Mouse (Mus musculus) forebrain, embryonic 15.5 days (tissue): ENCODE measurements around the gene Capn8. TPM values are rescaled to one million over a fixed set of nuclear protein-coding genes. Genes with fewer than 3 reads are reported as not detected.

Experiments
- ATAC-seq: fragments of 200-750 bp; cut with Nextera tagmentation; replicated peaks from 2 replicates; pipeline ENCODE4 v1.8.0; 2017; ENCODE audit warnings: mild to moderate bottlenecking, moderate TSS enrichment, moderate library complexity
- H3K27ac ChIP-seq: fragments of 300-500 bp; sonication (generic); replicated peaks from 2 replicates; pipeline ENCODE4 v1.5.1; 2015; ENCODE audit warnings: mild to moderate bottlenecking, inconsistent platforms
- H3K27me3 ChIP-seq: fragments of 300-500 bp; sonication (generic); 2 replicates; pipeline ENCODE4 v1.6.1; 2015; ENCODE audit warnings: inconsistent platforms
- H3K36me3 ChIP-seq: fragments of 300-500 bp; sonication (generic); 2 replicates; pipeline ENCODE4 v1.6.1; 2015; ENCODE audit warnings: mild to moderate bottlenecking, inconsistent platforms
- H3K4me1 ChIP-seq: fragments of 300-500 bp; sonication (generic); 2 replicates; pipeline ENCODE4 v1.6.1; 2015; ENCODE audit warnings: inconsistent platforms
- H3K4me2 ChIP-seq: fragments of 300-500 bp; sonication (generic); replicated peaks from 2 replicates; pipeline ENCODE4 v1.6.1; 2015; ENCODE audit warnings: mild to moderate bottlenecking, inconsistent platforms
- H3K4me3 ChIP-seq: fragments of 300-500 bp; sonication (generic); 2 replicates; pipeline ENCODE4 v1.5.1; 2015; ENCODE audit warnings: mild to moderate bottlenecking, inconsistent platforms
- H3K9ac ChIP-seq: fragments of 300-500 bp; sonication (generic); replicated peaks from 2 replicates; pipeline ENCODE4 v1.6.1; 2015; ENCODE audit warnings: mild to moderate bottlenecking, inconsistent platforms
- H3K9me3 ChIP-seq: fragments of 300-500 bp; sonication (generic); 2 replicates; pipeline ENCODE4 v1.6.1; 2016; ENCODE audit warnings: inconsistent platforms
- WGBS: fragments of 180-500 bp; shearing (Covaris S2); methylation state at CpG from one replicate; pipeline ENCODE4 v1.1.7; 2015; ENCODE audit warnings: mixed read lengths; 5-methylcytosine and 5-hydroxymethylcytosine counted together
- polyA plus RNA-seq: library from polyadenylated mRNA; unstranded; fragments of >200 nt; fragmentation: Nextera tagmentation; extraction: Ambion mirVana; gene quantifications from 2 replicates; pipeline ENCODE4 v1.2.1, GENCODE M21; 2015

The Capn8 gene
- 0.06 TPM in 1 of 2 replicates, not detected in the other for polyA plus RNA-seq

DNA sequence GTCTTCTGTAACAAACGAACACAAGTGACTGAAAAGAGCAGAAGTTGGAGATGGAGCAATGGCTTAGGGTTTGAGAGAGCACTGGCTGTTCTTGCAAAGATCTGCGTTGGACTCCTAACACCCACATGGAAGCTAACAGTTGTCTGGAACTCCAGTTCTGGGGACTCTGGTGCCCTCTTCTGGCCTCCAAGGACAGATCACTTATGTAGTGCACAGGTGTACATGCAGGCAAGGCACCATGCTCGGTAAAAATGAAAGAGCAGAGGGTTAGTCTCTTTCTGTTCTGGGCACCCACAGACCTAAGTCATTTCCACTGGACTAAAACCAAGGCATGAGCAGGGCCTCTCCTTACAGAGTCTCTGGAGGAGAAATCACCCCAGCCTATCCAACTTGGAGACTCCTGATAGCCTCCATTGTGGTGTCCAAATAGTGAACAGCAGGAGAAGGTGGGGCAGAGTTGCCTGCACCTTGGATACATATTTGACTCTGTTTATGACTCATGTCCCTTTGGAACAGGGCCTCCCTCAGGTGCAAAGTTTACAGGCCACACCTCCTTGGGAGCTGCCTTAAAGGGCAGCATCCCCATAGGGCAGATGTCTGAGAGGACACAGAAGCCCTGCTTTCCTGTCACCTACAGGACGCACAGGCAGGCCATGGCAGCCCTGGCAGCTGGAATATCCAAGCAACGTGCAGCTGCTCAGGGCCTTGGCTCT lies at the start of gene Capn8:
Gene Capn8 (plus strand): TSS at position 600 of the 713 bp plus-strand sequence.
- Histone ChIP-seq H3K9ac (no peak within 1 kb of the TSS), H3K36me3 (no peaks in the 10 kb centered on the region), H3K4me3 (no peak within 1 kb of the TSS), H3K4me2 (no peak within 1 kb of the TSS), H3K4me1 (peaks cover 5% of the 10 kb centered on the region; the same call in 1 of the 2 replicates), H3K9me3 (no peaks in the 10 kb centered on the region), H3K27me3 (no peaks in the 10 kb centered on the region), H3K27ac (no peak within 1 kb of the TSS)
- WGBS = 78% methylated on average over 5 of the region's 5 CpGs
- no peak for ATAC-seq

DNA sequence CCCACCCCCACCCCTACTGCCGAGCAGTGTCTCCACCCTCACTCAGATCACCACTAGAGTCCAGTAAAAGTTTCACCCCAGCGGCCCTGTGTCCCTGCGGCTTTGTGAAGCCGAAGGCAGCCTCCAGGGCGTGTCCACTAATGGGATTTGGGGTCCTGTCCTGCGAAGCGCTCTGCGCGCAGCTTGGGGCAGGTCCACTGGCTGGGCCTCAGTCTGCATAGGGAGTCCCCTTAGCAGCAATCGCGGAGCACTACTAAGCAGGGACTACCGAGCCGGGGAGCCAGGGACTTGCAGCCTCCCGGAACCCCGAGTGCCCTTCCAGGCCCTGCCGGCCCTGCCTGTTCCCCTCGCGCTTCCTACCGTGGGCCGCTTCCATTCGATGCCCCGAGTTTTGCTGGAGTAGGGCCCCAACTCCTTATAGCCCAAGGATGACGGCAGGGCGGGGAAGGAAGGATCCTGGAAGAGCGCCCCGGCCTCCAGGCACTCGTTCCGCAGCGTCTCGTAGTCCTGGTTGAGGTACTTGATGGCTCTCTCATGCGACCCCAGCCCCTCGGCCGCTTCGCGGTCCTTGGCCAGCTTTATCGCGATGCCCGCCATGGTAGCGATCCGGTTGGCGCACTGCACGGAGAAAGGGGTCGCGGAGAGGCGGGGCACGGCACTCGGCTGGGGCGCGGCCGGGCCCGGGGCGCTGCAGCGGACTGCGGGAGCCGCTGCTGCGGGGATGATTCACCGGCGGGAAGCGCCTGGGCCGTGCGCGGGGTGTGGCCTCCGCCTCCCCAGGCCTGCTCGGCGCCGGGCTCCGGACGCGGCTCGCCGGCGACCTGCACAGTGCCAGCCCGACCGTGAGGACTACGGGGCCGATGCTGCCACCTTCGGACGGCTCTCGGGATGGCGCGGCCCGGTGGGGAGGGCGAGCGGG lies 47.8 kb upstream of the Capn8 start, which contains the start of gene Capn2:
Gene Capn2 (minus strand): TSS at position 851 of the 919 bp plus-strand sequence.
- H3K36me3 ChIP-seq = peaks cover under 1% of the 10 kb centered on the region
- peaks cover 17% of the 10 kb centered on the region for H3K4me1 ChIP-seq

DNA sequence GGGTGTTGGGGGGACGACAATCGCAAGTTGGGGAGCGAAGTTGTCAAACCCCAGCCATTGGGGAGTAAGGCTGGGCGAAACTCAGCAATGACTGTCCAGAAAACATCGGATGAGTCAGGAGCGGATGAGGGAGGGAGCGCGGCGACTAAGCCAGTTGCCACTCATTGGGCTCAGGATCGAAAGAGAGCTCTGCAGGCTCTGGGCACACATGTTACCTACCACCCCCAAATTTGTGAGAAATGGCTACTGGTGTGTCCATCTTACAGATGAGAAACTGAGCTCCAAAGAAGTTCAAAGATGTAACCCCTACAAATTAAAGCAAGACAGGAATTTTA lies 47.2 kb upstream of the Capn8 start:
- H3K27me3 ChIP-seq = 0 out of 2 replicates have a peak, but pooled peaks cover 4% of the 10 kb centered on the region
- H3K4me3 ChIP-seq = peak overlapping the region; percentile 75
- H3K4me2 ChIP-seq = peak overlapping the region; percentile 57
- peak overlapping the region; percentile 85 for H3K9ac ChIP-seq
- H3K9me3 ChIP-seq = no peaks in the 10 kb centered on the region
- WGBS = 2% methylated on average over 10 of the region's 10 CpGs
- H3K4me1 ChIP-seq = peaks cover 17% of the 10 kb centered on the region
- H3K36me3 ChIP-seq = no peaks in the 10 kb centered on the region
- peak; percentile 44; the same call in 1 of the 2 replicates for ATAC-seq
- H3K27ac ChIP-seq = peak overlapping the region; percentile 80

More for the DNA sequence above, 47.8 kb upstream of the Capn8 start, which contains the start of gene Capn2:
- H3K4me3 ChIP-seq = peak within 1 kb of the TSS; percentile 75
- peak within 1 kb of the TSS; percentile 80 for H3K27ac ChIP-seq
- no peaks in the 10 kb centered on the region for H3K9me3 ChIP-seq
- H3K4me2 ChIP-seq = peak within 1 kb of the TSS; percentile 57
- peak; percentile 96 for ATAC-seq
- peak within 1 kb of the TSS; percentile 85 for H3K9ac ChIP-seq
- WGBS = under 1% methylated on average over 77 of the region's 84 CpGs
- 0 out of 2 replicates have a peak, but pooled peaks cover 4% of the 10 kb centered on the region for H3K27me3 ChIP-seq

DNA sequence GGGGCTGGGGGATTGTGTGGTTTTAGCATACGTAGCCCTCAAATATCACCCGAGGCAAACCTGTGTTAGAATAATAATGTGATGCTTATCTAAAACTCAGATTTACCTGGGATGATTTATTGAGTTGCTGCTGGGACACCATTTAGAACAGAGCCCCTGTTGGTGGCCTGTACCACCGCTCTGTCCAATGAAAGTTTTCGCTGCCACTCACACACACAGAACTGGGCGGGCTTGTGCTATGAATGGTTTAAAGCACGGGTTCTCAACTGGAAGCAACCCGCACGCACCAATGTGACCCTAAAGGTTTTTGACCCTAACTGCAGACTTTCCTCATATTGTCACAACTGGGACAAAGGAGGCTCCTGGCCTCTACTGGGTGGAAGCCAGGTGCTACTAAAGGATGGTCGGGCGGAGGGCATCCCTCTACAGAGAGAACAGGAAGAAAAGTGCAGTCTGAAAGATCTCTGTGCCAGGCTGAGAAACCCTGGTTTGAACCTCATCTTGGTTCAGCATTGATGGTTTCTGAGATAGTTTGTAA lies 46.6 kb upstream of the Capn8 start:
- Histone ChIP-seq H3K4me2 (no peak overlapping the region), H3K4me3 (0 out of 2 replicates have a peak overlapping the region, but pooled peaks have one; percentile 75), H3K9me3 (no peaks in the 10 kb centered on the region), H3K27me3 (0 out of 2 replicates have a peak, but pooled peaks cover 4% of the 10 kb centered on the region), H3K27ac (no peak overlapping the region), H3K36me3 (no peaks in the 10 kb centered on the region), H3K4me1 (peaks cover 17% of the 10 kb centered on the region), H3K9ac (no peak overlapping the region)
- 52% methylated on average over 10 of the region's 10 CpGs for WGBS
- no peak for ATAC-seq

DNA sequence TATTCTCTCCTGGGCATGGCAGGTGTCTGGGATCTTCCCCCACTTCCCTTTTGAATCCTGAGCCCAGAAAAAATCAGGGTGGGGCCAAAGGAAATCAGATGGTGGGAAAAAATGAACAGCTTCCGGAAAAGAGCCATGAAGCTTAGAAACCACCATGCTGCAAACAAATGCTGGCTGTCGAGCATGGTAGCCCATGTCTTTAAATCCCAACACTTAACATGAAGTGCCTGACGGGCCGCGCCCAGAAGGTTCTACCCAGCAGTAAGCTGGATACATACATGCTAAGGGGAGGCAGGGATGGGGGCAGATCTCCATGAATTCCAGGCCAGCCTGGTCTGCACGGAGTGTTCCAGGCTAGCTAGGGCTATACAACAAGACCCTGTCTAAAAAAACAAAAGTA lies 46.0 kb upstream of the Capn8 start:
- no peak overlapping the region for H3K27ac ChIP-seq
- ATAC-seq = no peak
- no peak overlapping the region for H3K9ac ChIP-seq
- H3K36me3 ChIP-seq = no peaks in the 10 kb centered on the region
- no peaks in the 10 kb centered on the region for H3K9me3 ChIP-seq
- no peak overlapping the region for H3K4me2 ChIP-seq
- H3K4me1 ChIP-seq = peaks cover 17% of the 10 kb centered on the region
- H3K27me3 ChIP-seq = 0 out of 2 replicates have a peak, but pooled peaks cover 4% of the 10 kb centered on the region
- WGBS = 87% methylated on average over 6 of the region's 6 CpGs
- H3K4me3 ChIP-seq = no peak overlapping the region

DNA sequence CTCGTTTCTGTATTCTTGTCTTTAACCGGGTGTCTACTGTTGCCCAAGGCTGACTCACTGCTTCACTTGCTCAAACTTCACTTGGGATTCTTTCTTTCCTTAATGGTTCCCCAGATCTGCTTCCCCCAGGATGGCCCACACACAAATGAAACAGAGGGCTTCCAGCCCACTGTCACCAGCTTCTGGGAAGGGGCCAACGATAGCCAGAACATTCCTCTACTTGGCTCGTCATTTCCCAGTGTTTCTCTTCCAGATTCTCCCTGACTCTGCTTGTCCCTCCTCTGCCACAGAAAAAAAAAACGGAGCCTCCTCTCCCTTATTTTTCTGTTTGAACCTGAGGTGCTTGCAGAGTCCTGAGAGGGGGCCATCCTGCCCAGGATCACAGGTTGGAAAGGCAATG lies 45.5 kb upstream of the Capn8 start:
- ATAC-seq = no peak
- Histone ChIP-seq H3K4me3 (no peak overlapping the region), H3K9me3 (no peaks in the 10 kb centered on the region), H3K9ac (no peak overlapping the region), H3K27me3 (0 out of 2 replicates have a peak, but pooled peaks cover 4% of the 10 kb centered on the region), H3K4me1 (peaks cover 17% of the 10 kb centered on the region), H3K36me3 (no peaks in the 10 kb centered on the region), H3K27ac (no peak overlapping the region), H3K4me2 (no peak overlapping the region)
- 72% methylated on average over 5 of the region's 5 CpGs for WGBS

DNA sequence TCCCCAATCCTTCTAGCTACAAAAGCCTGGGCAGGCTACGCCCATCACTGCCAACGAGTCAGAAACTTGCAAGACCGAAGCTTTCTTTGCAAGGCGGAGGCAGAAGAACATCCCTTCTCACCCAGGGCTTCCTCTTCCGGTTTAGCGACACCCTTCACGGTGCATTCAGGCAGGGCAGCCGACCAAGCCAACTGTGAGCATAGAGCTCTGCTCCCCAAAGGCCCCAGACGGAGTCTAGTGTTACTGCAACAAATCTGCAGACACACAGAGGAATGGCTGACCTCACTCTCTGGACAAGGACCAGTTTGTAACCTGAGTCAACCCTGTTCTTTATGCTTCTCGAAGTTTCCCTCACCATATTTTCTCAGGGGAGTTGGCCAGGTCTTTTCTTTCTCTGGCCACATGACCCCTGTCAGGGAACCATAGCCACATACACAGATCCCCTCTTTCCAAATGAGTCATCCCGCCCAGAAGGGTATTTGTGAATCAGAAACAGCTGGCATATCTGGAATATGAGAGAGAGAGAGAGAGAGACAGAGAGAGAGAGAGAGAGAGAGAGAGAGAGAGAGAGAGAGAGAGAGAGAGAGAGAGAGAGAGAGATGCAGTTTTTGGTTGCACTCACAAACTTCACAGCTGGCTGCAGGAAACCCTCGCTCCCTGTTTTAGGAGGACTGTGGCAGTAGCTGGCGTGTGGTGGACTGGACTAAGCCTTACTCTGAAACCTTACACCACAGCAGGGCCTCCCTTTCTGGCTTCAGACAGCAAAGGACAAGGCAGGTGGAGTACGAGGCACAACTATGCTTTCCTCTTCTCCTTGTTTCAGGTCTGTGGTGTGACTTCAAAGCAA lies 44.5 kb upstream of the Capn8 start:
- Histone ChIP-seq H3K27ac (no peak overlapping the region), H3K36me3 (no peaks in the 10 kb centered on the region), H3K4me2 (no peak overlapping the region), H3K9me3 (no peaks in the 10 kb centered on the region), H3K4me3 (no peak overlapping the region), H3K27me3 (0 out of 2 replicates have a peak, but pooled peaks cover 4% of the 10 kb centered on the region), H3K4me1 (peaks cover 17% of the 10 kb centered on the region), H3K9ac (no peak overlapping the region)
- no peak for ATAC-seq
- 25% methylated on average over 14 of the region's 14 CpGs for WGBS

DNA sequence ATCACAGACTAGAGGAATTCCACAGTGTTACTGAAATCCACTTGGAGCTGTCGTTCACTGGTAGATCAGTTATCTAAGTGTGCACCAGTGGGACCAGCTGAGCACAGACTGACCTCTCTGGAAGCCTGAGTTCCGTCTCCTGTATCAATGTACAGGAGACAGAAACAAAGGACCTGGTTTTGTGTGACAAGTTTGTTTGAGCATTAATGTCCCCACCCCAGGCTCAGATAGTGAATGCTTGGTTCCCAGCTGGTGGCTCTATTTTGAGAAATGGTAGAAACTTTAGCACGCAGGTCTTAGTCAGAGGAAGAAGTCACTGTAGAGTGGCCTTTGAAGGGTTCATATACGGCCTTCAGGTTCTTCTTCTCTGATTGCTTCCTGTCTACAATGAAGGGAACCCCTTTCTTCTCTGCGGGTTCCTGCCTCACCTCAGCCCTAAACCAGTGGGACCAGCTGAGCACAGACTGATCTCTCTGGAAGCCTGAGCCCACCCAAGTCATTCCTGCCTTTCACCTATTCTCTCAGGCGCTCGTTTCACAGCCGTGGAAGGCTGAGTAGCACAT lies 43.8 kb upstream of the Capn8 start:
- Histone ChIP-seq H3K27me3 (0 out of 2 replicates have a peak, but pooled peaks cover 4% of the 10 kb centered on the region), H3K9me3 (no peaks in the 10 kb centered on the region), H3K9ac (no peak overlapping the region), H3K36me3 (no peaks in the 10 kb centered on the region), H3K4me3 (no peak overlapping the region), H3K27ac (no peak overlapping the region), H3K4me1 (peaks cover 11% of the 10 kb centered on the region), H3K4me2 (no peak overlapping the region)
- no peak for ATAC-seq
- 81% methylated on average over 8 of the region's 8 CpGs for WGBS

DNA sequence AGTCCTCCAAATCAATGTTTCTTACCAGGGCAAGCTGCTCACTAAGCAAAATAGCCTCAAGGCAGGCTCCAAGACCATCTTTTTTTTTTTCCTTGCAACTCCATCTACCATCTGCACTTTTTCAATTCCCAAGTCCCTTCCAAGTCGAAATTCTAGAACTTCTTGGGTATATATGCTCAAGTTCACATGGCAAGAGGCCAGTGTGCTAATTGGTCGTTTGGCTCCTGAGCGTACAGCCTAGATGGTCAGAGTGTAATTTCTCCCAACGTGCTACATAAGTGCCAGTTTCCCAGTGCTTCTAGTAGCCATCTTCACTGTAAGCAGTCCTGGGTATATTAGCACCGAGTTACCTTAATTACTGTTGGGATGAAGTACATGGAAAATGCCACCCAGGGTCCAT lies 41.8 kb upstream of the Capn8 start:
- Histone ChIP-seq H3K9me3 (no peaks in the 10 kb centered on the region), H3K4me3 (no peak overlapping the region), H3K27ac (no peak overlapping the region), H3K9ac (no peak overlapping the region), H3K4me1 (peaks cover 1% of the 10 kb centered on the region), H3K36me3 (no peaks in the 10 kb centered on the region), H3K27me3 (0 out of 2 replicates have a peak, but pooled peaks cover 4% of the 10 kb centered on the region), H3K4me2 (no peak overlapping the region)
- 74% methylated on average over 5 of the region's 5 CpGs for WGBS
- ATAC-seq = no peak

DNA sequence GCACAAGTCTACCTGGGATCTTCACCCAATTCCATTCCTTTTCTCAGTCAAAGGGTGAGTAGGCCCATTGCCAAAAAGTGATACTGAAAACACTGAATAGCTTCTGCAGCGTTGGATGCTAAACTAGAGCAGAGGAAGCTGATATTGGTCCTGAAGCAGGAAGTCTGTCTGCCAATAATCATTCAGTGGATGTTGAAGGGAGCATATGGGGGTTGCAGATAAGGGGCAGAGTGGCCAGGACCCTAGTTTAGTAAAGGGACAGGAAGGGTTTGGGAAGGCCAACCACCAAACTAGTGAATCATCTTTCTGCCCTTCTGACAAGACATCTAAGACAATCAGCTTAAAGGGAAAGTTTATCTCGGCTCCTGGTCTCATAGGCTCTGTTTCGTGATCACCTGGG lies 41.1 kb upstream of the Capn8 start:
- Histone ChIP-seq H3K9ac (no peak overlapping the region), H3K27me3 (no peaks in the 10 kb centered on the region), H3K4me1 (peaks cover 8% of the 10 kb centered on the region), H3K4me3 (no peak overlapping the region), H3K4me2 (no peak overlapping the region), H3K36me3 (no peaks in the 10 kb centered on the region), H3K9me3 (no peaks in the 10 kb centered on the region), H3K27ac (no peak overlapping the region)
- 81% methylated on average over 3 of the region's 3 CpGs for WGBS
- ATAC-seq = no peak

DNA sequence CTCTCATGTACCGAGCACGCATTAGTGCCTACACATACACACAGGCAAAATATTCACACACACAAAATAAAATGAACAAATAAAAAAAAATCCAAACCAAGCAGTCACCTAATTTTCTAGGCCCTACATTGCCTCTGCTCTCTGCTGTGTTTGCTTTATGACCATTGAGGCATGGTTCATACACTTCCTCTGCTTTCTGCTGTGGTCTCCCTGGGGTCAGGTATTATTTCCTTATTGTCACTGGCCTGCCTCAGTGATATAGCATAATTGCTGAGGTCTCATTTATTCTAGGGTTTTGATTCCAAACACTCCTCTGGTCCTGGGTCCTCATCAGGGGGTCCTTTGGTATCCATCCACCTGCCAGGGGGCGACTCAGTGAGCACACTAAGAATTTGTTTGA lies 39.2 kb upstream of the Capn8 start:
- Histone ChIP-seq H3K9me3 (no peaks in the 10 kb centered on the region), H3K4me2 (no peak overlapping the region), H3K27me3 (no peaks in the 10 kb centered on the region), H3K36me3 (no peaks in the 10 kb centered on the region), H3K9ac (no peak overlapping the region), H3K4me3 (no peak overlapping the region), H3K4me1 (peaks cover 9% of the 10 kb centered on the region), H3K27ac (no peak overlapping the region)
- ATAC-seq = no peak
- WGBS = 92% methylated on average over 3 of the region's 3 CpGs
